Mouse (Mus musculus) kidney, postnatal 0 days (tissue): ENCODE measurements around the gene Nrp2. TPM values are rescaled to one million over a fixed set of nuclear protein-coding genes. Genes with fewer than 3 reads are reported as not detected.
A peak's percentile ranks its signal among the peaks of the same experiment; 100 is the strongest.

Experiments
- ATAC-seq: fragments of 200-750 bp; cut with Nextera tagmentation; replicated peaks from 2 replicates; pipeline ENCODE4 v1.8.0; 2017; ENCODE audit warnings: low read depth, moderate number of reproducible peaks, moderate TSS enrichment, moderate library complexity; ENCODE audit not compliant: low FRiP score
- DNase-seq: peaks from one replicate; pipeline ENCODE4 v3.0.0-alpha.2; 2016; ENCODE audit warnings: low spot score
- H3K27ac ChIP-seq: fragments of 300-500 bp; sonication (generic); 2 replicates; pipeline ENCODE4 v1.5.1; 2014; ENCODE audit warnings: mild to moderate bottlenecking
- H3K27me3 ChIP-seq: fragments of 300-500 bp; sonication (generic); 2 replicates; pipeline ENCODE4 v1.6.1; 2014; ENCODE audit warnings: low read length, mixed read lengths; ENCODE audit not compliant: insufficient read depth
- H3K36me3 ChIP-seq: fragments of 300-500 bp; sonication (generic); 2 replicates; pipeline ENCODE4 v1.6.1; 2014; ENCODE audit warnings: low read length, mixed read lengths; ENCODE audit not compliant: insufficient read depth
- H3K4me1 ChIP-seq: fragments of 300-500 bp; sonication (generic); replicated peaks from 2 replicates; pipeline ENCODE4 v1.6.1; 2014; ENCODE audit warnings: antibody characterized with exemption, low read length, mixed read lengths; ENCODE audit not compliant: insufficient read depth
- H3K4me2 ChIP-seq: fragments of 300-500 bp; sonication (generic); 2 replicates; pipeline ENCODE4 v1.6.1; 2014; ENCODE audit warnings: mild to moderate bottlenecking, low read length, moderate library complexity, mixed read lengths
- H3K4me3 ChIP-seq: fragments of 300-500 bp; sonication (generic); replicated peaks from 2 replicates; pipeline ENCODE4 v1.5.1; 2014; ENCODE audit warnings: low read depth, low read length
- H3K9ac ChIP-seq: fragments of 300-500 bp; sonication (generic); 2 replicates; pipeline ENCODE4 v1.6.1; 2014; ENCODE audit warnings: low read depth, low read length
- H3K9me3 ChIP-seq: fragments of 300-500 bp; sonication (generic); replicated peaks from 2 replicates; pipeline ENCODE4 v1.6.1; 2016; ENCODE audit warnings: low read length, inconsistent platforms, mixed read lengths
- CTCF ChIP-seq: IDR thresholded peaks from 2 replicates; pipeline ENCODE4 v1.5.1; 2016; ENCODE audit warnings: antibody characterized with exemption, low read depth, mild to moderate bottlenecking, moderate library complexity
- WGBS: fragments of 180-500 bp; shearing (Covaris S2); extraction: QIAGEN DNeasy Blood & Tissue Kit; methylation state at CpG from one replicate; pipeline ENCODE4 v1.1.7; 2014; 5-methylcytosine and 5-hydroxymethylcytosine counted together
- polyA plus RNA-seq: library from polyadenylated mRNA; unstranded; fragments of >200 nt; fragmentation: Nextera tagmentation; extraction: Ambion mirVana; gene quantifications from 2 replicates; pipeline ENCODE4 v1.2.1, GENCODE M21; 2015

Nrp2 gene
- polyA plus RNA-seq, 1 experiment from 2014 or later: 5.6 TPM

GRCm38 (mm10) chr1:62717552-62718236 lies 14.6 kb downstream of the Nrp2 start:
- Histone ChIP-seq H3K9ac (no peak overlapping the region), H3K27ac (no peak overlapping the region), H3K9me3 (no peaks in the 10 kb centered on the region), H3K27me3 (no peaks in the 10 kb centered on the region), H3K4me1 (no peaks in the 10 kb centered on the region; the same call in 1 of the 2 replicates), H3K4me2 (no peak overlapping the region), H3K4me3 (no peak overlapping the region), H3K36me3 (0 out of 2 replicates have a peak, but pooled peaks cover 3% of the 10 kb centered on the region)
- peak; percentile 61 for TF ChIP-seq CTCF
- ATAC-seq (no peak), DNase-seq (no peak)
- 69% methylated on average over 13 of the region's 13 CpGs for WGBS

GRCm38 (mm10) chr1:62718237-62718571 lies 15.1 kb downstream of the Nrp2 start:
- Histone ChIP-seq H3K9me3 (no peaks in the 10 kb centered on the region), H3K4me3 (no peak overlapping the region), H3K4me1 (no peaks in the 10 kb centered on the region; the same call in 1 of the 2 replicates), H3K4me2 (no peak overlapping the region), H3K27me3 (no peaks in the 10 kb centered on the region), H3K27ac (no peak overlapping the region), H3K36me3 (0 out of 2 replicates have a peak, but pooled peaks cover 4% of the 10 kb centered on the region), H3K9ac (no peak overlapping the region)
- no peak for ATAC-seq
- no peak for TF ChIP-seq CTCF
- 49% methylated on average over 5 of the region's 5 CpGs for WGBS
- no peak for DNase-seq

GRCm38 (mm10) chr1:62718750-62719149 lies 15.7 kb downstream of the Nrp2 start:
- WGBS: 64% methylated on average over 8 of the region's 8 CpGs
- TF ChIP-seq CTCF: no peak
- no peak overlapping the region for H3K4me2 ChIP-seq
- ATAC-seq (no peak), DNase-seq (no peak)
- no peaks in the 10 kb centered on the region for H3K9me3 ChIP-seq
- H3K27ac ChIP-seq: no peak overlapping the region
- no peaks in the 10 kb centered on the region; the same call in 1 of the 2 replicates for H3K4me1 ChIP-seq
- H3K9ac ChIP-seq: no peak overlapping the region
- no peak overlapping the region for H3K4me3 ChIP-seq
- 0 out of 2 replicates have a peak, but pooled peaks cover 4% of the 10 kb centered on the region for H3K36me3 ChIP-seq
- H3K27me3 ChIP-seq: no peaks in the 10 kb centered on the region

GRCm38 (mm10) chr1:62719770-62720169 lies 16.7 kb downstream of the Nrp2 start:
- no peak for DNase-seq
- Histone ChIP-seq H3K27me3 (no peaks in the 10 kb centered on the region), H3K4me1 (no peaks in the 10 kb centered on the region; the same call in 1 of the 2 replicates), H3K4me3 (no peak overlapping the region), H3K4me2 (no peak overlapping the region), H3K9ac (no peak overlapping the region), H3K36me3 (0 out of 2 replicates have a peak, but pooled peaks cover 4% of the 10 kb centered on the region), H3K9me3 (no peaks in the 10 kb centered on the region), H3K27ac (no peak overlapping the region; the same call in 1 of the 2 replicates)
- no peak for TF ChIP-seq CTCF
- WGBS: 84% methylated on average over 6 of the region's 6 CpGs
- no peak for ATAC-seq

GRCm38 (mm10) chr1:62720176-62720575 lies 17.1 kb downstream of the Nrp2 start:
- Histone ChIP-seq H3K36me3 (0 out of 2 replicates have a peak, but pooled peaks cover 4% of the 10 kb centered on the region), H3K4me1 (peaks cover 3% of the 10 kb centered on the region; the same call in 1 of the 2 replicates), H3K4me3 (no peak overlapping the region), H3K4me2 (no peak overlapping the region), H3K27ac (peak overlapping the region; percentile 31), H3K27me3 (no peaks in the 10 kb centered on the region), H3K9ac (no peak overlapping the region), H3K9me3 (no peaks in the 10 kb centered on the region)
- TF ChIP-seq CTCF: no peak
- DNase-seq (no peak), ATAC-seq (no peak)
- 78% methylated on average over 3 of the region's 3 CpGs for WGBS

- Histone ChIP-seq H3K9ac (no peak overlapping the region), H3K36me3 (0 out of 2 replicates have a peak, but pooled peaks cover 4% of the 10 kb centered on the region), H3K27ac (peak overlapping the region; percentile 31; the same call in 1 of the 2 replicates), H3K4me1 (0 out of 2 replicates have a peak, but pooled peaks cover 4% of the 10 kb centered on the region), H3K4me3 (no peak overlapping the region), H3K9me3 (no peaks in the 10 kb centered on the region), H3K27me3 (no peaks in the 10 kb centered on the region), H3K4me2 (no peak overlapping the region)
- 69% methylated on average over 13 of the region's 13 CpGs for WGBS
- DNase-seq: peak; percentile 58
- ATAC-seq: no peak
- no peak for TF ChIP-seq CTCF
Measured at GRCm38 (mm10) chr1:62720727-62721705, 17.9 kb downstream of the Nrp2 start.
